Mouse (Mus musculus) liver, adult 2 months (tissue): ENCODE results near the gene Mrm1.

ENCODE experiments used
- CTCF ChIP-seq: fragments of 200-500 bp; IDR thresholded peaks from 2 replicates; pipeline ENCODE4 v1.5.1; 2011; ENCODE audit warnings: low read depth, low read length, control low read depth
- POLR2A ChIP-seq: fragments of 200-500 bp; IDR thresholded peaks from 2 replicates; pipeline ENCODE4 v1.6.1; 2011; ENCODE audit warnings: low read length, control low read depth; ENCODE audit not compliant: insufficient read depth; ENCODE audit errors: extremely low read depth

GRCm38 (mm10) chr11:84825261-84825807, 6.0 kb upstream of the Mrm1 start:
- TF ChIP-seq CTCF (no peak), POLR2A (no peak)
